Mouse (Mus musculus) heart, adult 9 months (tissue): ENCODE measurements around the gene Flg.

ENCODE experiments used
- DNase-seq, 2 experiments: peaks; one replicate each; pipeline ENCODE4 v3.0.0; 2022; ENCODE audit warnings: low spot score in 2 of 2

The Flg gene

DNA sequence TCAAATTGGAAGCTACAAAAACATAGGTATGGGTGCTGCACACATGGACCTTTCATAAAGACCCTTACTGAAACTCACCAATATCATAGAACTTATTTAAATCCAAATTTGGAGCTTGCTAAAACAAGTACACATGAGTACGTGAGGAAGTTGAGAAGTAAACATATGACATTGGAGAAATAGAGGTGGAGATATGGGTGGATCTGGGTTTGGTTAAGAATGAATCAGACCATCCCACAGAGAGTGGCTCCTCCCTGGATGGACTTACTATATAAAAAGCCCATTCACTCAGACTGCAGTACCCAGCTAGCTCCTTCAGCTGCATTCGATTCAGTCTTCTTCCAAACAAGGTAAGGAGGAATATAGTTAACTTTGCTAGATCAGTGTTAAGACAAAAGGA is at the start of gene Flg:
Flg (plus strand) TSS at position 301 of the 400 bp plus-strand sequence.
- no peak for DNase-seq

DNA sequence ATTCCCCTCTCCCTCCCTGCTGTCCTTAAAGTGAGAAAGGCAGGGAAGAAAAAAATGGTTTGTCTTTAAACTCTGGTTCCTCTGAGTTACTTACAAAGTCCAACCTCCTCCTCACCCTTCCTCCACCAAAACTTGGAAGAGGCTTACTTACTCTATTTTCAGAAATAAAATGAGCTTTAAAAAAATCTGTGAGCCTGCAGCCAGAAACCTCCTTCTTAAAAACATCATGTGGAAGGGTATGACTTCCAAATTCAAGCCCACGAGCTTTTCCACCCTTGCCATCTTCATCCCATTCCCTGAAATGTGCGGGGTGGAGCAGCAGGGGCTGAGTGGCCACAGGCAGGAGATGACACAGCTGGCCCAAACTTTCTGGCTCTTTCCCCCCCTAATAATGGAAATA is 24.2 kb downstream of the Flg start:
- no peak for DNase-seq

- DNase-seq: no peak
Observed at GRCm38 (mm10) chr3:93299832-93300231, 26.5 kb downstream of the Flg start.

DNA sequence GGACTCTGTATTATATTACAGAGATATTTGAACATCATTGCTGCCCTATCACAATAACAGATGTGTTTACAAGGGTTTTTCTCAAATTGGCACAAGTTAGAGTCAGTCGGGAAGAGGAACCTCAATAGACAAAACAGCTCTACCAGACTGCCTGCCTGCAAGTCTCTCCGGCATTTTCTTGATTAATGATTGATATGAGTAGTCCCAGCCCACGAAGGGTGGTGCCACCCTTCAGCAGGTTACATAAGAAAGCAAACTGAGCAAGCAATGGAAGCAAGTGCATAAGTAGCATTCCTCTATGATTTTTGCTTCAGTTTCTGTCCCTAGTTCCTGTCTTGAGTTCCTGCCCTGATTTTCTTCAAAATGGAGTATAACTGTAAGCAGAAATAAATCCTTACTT is 28.6 kb downstream of the Flg start:
- no peak for DNase-seq

DNA sequence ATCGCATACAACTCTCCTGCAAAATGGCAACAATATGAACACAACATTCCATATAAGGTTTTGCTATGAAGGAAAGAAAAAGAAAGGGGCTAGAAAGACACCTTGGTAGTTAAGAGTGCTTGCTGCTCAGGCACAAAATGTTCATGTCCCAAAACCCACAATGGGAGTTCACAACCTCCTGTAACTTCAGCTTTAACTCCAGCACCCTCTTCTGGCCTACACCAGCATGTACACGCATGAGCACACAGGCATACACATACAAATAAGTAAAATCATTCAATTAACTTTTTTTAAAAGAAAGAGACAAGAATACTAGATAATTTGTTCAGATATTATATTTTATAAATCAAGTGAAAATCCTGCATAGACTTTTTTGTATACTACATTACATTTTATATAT is 32.8 kb downstream of the Flg start:
- DNase-seq: no peak

DNA sequence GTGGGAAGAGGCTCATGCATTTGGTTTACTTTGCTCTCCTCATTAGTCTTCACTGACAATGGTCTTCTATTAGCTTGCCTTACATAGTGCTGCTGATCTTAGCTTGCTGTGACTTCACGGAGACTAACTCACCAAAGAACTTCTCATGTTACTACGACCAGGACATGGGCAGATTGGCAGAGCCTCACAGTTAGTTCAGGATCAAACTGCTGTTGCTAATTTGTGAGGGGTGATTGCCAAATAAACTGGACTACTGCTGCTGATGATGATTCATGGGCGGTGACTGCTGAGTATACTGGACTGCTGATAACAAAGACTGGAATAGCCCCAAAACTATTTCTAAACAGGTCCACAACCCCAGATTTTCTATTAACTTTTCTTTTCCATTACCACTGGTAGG is 38.0 kb downstream of the Flg start:
- DNase-seq: no peak

- no peak for DNase-seq
Observed at GRCm38 (mm10) chr3:93314388-93314787, 41.1 kb downstream of the Flg start.

DNA sequence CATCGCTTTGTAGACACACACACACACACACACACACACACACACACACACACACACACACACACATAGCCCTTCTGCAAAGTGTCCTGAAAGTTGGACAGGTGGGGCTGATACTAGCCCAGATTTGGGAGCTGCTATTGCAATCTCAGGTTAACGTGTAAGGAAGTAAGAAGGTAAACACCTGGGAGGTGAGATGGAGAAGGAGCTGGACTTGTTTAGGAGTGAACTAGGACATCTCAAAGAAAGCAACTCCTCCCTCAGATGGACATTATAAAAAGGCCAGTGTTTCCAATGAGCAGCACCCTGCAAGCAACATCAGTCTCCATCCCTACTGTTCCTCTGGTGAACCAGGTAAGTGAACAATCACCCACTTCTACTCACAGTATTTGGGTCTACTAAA is 46.1 kb downstream of the Flg start, which contains the start of gene Hrnr:
Hrnr (plus strand) TSS at position 301 of the 400 bp plus-strand sequence.
- DNase-seq: no peak

DNA sequence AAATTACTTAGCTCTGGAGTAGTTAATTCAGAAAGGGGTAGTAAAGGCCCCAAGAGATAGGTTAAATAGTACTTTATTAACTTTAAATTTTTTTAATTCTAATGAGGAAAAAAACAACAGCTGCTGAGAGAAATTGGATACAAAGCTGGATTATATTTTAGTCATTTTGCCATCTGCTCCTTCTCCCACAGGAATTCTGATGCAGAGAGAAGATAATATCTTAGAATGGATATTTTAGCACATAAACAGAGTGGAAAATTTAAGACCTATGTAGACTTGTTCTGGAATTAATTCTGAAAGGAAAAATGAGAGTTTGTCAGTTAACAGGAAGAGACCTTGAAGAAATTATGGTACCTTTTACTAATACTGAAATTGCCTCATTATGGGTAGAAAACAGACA is 64.4 kb downstream of the Flg start:
- no peak for DNase-seq

- DNase-seq: no peak
Observed at GRCm38 (mm10) chr3:93340021-93340420, 66.7 kb downstream of the Flg start.
